Mouse (Mus musculus): ENCODE results near the gene Cd7. TPM values are rescaled to one million over a fixed set of nuclear protein-coding genes. Genes with fewer than 3 reads are reported as not detected.

Gene Cd7
- polyA plus RNA-seq, 1 experiment, result 3.6 TPM

DNA sequence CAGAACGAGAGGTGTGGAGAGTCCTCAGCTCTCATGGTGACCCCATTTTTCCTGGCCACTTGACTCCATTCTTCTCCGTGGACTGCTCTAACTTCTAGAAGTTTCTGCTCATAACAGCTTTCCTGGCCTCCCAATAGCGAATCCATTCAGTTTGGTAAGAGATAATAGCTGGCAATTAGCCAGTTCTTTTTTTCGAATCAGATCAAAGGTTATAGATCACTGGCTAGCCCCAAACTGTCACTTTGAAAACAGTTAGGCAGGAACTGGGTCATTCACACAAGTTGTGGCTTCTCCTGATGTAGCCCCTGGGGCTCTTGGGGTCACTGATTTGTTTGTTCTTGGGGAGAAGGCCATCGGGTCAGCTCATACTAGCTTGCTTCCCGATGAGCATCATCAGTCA, 44.5 kb downstream of the Cd7 start:
- 81% methylated on average over 6 of the region's 6 CpGs for WGBS
- no peaks in the 10 kb centered on the region for H3K4me1 ChIP-seq (ENCODE audit: control insufficient read depth, insufficient read depth, low read length)
- TF ChIP-seq POLR2A (IDR thresholded peaks at IDR 0.05; ENCODE audit: borderline replicate concordance, control insufficient read depth, low read depth, low read length) (no peak), CTCF (IDR thresholded peaks at IDR 0.05; ENCODE audit: control insufficient read depth, insufficient read depth, low read length) (no peak)
- no peak overlapping the region for H3K4me3 ChIP-seq (replicated peaks; ENCODE audit: control insufficient read depth, low read depth, low read length)
- no peak overlapping the region for H3K27ac ChIP-seq (ENCODE audit: control insufficient read depth, insufficient read depth, low read depth, low read length, poor library complexity)

- 86% methylated on average over 5 of the region's 5 CpGs for WGBS
- Histone ChIP-seq H3K27ac (ENCODE audit: control insufficient read depth, insufficient read depth, low read depth, low read length, poor library complexity) (no peak overlapping the region), H3K4me1 (ENCODE audit: control insufficient read depth, insufficient read depth, low read length) (no peaks in the 10 kb centered on the region; the same call in 1 of the 2 replicates), H3K4me3 (replicated peaks; ENCODE audit: control insufficient read depth, low read depth, low read length) (no peak overlapping the region)
- TF ChIP-seq CTCF (IDR thresholded peaks at IDR 0.05; ENCODE audit: control insufficient read depth, insufficient read depth, low read length) (no peak), POLR2A (IDR thresholded peaks at IDR 0.05; ENCODE audit: borderline replicate concordance, control insufficient read depth, low read depth, low read length) (no peak)
Observed at GRCm38 (mm10) chr11:120993586-120993985, 45.6 kb downstream of the Cd7 start.

DNA sequence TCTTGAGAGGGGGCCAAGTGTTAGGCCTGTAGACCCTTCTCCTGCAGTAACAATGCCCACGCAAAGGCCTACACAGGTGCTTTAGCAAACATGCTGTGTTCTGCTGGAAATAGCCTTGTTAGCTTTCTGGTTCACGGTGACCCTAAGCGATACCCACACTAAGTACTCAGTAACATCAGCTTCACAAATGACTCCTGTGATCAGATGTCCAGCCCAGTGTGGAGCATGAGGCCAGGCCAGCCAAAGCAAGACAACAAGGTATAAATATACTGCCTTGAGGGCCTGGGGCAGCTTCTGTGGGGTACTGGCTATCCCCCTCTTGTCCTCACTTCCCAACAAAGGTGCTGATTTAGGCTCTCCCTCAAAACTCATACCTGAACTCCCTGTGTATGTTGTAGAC, 46.1 kb downstream of the Cd7 start:
- no peak overlapping the region for H3K4me3 ChIP-seq (replicated peaks; ENCODE audit: control insufficient read depth, low read depth, low read length)
- TF ChIP-seq POLR2A (IDR thresholded peaks at IDR 0.05; ENCODE audit: borderline replicate concordance, control insufficient read depth, low read depth, low read length) (no peak), CTCF (IDR thresholded peaks at IDR 0.05; ENCODE audit: control insufficient read depth, insufficient read depth, low read length) (no peak)
- H3K4me1 ChIP-seq (ENCODE audit: control insufficient read depth, insufficient read depth, low read length), result no peaks in the 10 kb centered on the region; the same call in 1 of the 2 replicates
- no peak overlapping the region for H3K27ac ChIP-seq (ENCODE audit: control insufficient read depth, insufficient read depth, low read depth, low read length, poor library complexity)
- 98% methylated on average over 3 of the region's 3 CpGs for WGBS

DNA sequence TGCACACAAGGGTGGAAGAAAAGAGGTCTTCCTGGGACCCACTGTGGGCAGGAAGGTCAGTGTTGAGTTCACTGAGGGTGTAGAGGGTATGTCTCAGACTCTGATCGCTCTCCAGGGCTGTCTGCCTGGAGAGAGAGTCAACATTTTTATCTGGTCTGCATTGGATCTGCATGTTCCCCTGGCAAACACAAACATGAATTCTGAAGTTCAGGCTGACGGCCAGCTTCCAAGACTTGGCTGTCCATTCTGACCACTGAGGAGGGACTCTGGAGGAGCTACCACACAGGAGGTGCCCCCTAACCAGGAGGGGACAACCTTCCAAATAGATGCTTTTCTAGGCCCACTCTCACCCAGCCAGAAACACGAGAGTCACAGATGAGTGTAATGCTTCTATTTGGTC, 47.4 kb downstream of the Cd7 start:
- Histone ChIP-seq H3K4me1 (ENCODE audit: control insufficient read depth, insufficient read depth, low read length) (peaks cover 1% of the 10 kb centered on the region; the same call in 1 of the 2 replicates), H3K4me3 (replicated peaks; ENCODE audit: control insufficient read depth, low read depth, low read length) (peak overlapping the region; percentile 61), H3K27ac (ENCODE audit: control insufficient read depth, insufficient read depth, low read depth, low read length, poor library complexity) (0 out of 2 replicates have a peak overlapping the region, but pooled peaks have one; percentile 4)
- 54% methylated on average over 3 of the region's 3 CpGs for WGBS
- TF ChIP-seq POLR2A (IDR thresholded peaks at IDR 0.05; ENCODE audit: borderline replicate concordance, control insufficient read depth, low read depth, low read length) (no peak), CTCF (IDR thresholded peaks at IDR 0.05; ENCODE audit: control insufficient read depth, insufficient read depth, low read length) (no peak)

DNA sequence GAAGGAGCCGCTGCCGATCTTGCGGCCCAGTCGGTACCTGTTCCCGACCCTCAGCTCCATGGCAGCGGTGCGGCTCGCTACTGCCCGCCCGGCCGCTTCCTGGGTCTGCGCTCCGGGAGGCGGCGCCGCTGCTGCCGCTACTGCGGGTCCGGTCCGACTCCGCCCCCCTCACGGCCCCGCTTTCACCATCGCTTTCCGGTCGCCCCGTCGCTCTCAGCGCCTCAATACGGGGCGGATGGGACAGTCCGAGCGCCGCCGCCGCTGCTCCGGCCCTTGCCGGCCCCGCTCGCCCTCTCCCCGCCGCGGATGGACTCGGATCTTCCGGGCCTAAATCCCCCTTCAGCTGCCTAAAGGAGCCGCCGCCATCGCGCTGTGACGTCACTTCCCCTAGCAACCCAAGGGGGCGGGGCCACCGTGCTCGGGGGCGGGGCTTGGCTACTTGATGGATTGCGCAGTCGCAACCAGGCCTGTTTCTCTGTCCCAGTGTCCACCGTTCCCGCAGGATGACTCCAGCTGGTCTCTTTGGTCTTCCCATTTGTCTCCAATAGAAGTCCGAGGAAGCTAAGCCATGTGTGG, 48.2 kb downstream of the Cd7 start, which contains the start of gene Csnk1d:
Csnk1d (minus strand) TSS at position 380 of the 576 bp plus-strand sequence.
- H3K4me1 ChIP-seq (ENCODE audit: control insufficient read depth, insufficient read depth, low read length), result peaks cover 1% of the 10 kb centered on the region; the same call in 1 of the 2 replicates
- peak within 1 kb of the TSS; percentile 88 for H3K4me3 ChIP-seq (replicated peaks; ENCODE audit: control insufficient read depth, low read depth, low read length)
- H3K27ac ChIP-seq (ENCODE audit: control insufficient read depth, insufficient read depth, low read depth, low read length, poor library complexity), result peak within 1 kb of the TSS; percentile 94
- under 1% methylated on average over 59 of the region's 59 CpGs for WGBS
- TF ChIP-seq CTCF (IDR thresholded peaks at IDR 0.05; ENCODE audit: control insufficient read depth, insufficient read depth, low read length) (no peak), POLR2A (IDR thresholded peaks at IDR 0.05; ENCODE audit: borderline replicate concordance, control insufficient read depth, low read depth, low read length) (0 out of 2 replicates have a peak, but pooled peaks have one; percentile 53)

DNA sequence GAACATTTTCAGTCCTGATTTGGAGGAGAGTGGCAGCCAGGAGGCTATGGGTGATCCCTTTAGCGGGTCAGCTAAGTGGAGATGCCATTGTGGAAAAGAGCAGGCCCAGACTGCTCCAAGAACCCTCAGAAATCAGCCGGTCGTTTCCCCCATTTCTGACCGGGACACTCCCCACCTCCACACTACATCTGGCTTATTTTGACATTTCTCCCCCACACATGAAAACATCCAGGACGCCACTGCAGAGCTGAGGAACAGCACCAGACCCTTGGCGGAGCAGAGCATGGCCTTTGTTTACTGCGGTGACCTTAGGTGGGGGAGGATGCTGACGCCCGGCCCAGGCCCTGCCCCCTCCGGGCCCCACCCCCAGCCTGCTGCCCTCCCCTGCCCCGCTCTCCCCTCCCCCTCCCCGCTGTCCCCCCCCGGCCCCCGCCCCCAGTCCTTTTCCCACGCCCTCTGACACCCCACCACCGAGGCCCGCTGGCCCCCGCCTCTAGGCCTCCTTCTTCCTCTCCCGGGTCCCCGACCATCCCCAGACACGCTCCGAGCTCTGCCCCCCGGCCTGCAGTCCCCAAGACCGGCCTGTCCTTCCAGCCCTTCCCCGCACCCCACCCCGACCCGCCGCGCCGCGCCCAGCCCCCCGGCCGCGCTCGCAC, 49.0 kb downstream of the Cd7 start:
- WGBS, result under 1% methylated on average over 25 of the region's 35 CpGs
- H3K4me1 ChIP-seq (ENCODE audit: control insufficient read depth, insufficient read depth, low read length), result peaks cover 1% of the 10 kb centered on the region; the same call in 1 of the 2 replicates
- peak overlapping the region; percentile 88 for H3K4me3 ChIP-seq (replicated peaks; ENCODE audit: control insufficient read depth, low read depth, low read length)
- H3K27ac ChIP-seq (ENCODE audit: control insufficient read depth, insufficient read depth, low read depth, low read length, poor library complexity), result peak overlapping the region; percentile 94
- TF ChIP-seq CTCF (IDR thresholded peaks at IDR 0.05; ENCODE audit: control insufficient read depth, insufficient read depth, low read length), result no peak
- no peak for TF ChIP-seq POLR2A (IDR thresholded peaks at IDR 0.05; ENCODE audit: borderline replicate concordance, control insufficient read depth, low read depth, low read length)

GRCm38 (mm10) chr11:120989523-120989922, 49.7 kb downstream of the Cd7 start:
- WGBS, result 5% methylated on average over 1 of the region's 1 CpGs

GRCm38 (mm10) chr11:120988410-120988809, 50.8 kb downstream of the Cd7 start:
- TF ChIP-seq CTCF (IDR thresholded peaks at IDR 0.05; ENCODE audit: control insufficient read depth, insufficient read depth, low read length) (no peak), POLR2A (IDR thresholded peaks at IDR 0.05; ENCODE audit: borderline replicate concordance, control insufficient read depth, low read depth, low read length) (no peak)
- no peak overlapping the region for H3K27ac ChIP-seq (ENCODE audit: control insufficient read depth, insufficient read depth, low read depth, low read length, poor library complexity)

More at GRCm38 (mm10) chr11:120989523-120989922, 49.7 kb downstream of the Cd7 start:
- peaks cover 1% of the 10 kb centered on the region; the same call in 1 of the 2 replicates for H3K4me1 ChIP-seq (ENCODE audit: control insufficient read depth, insufficient read depth, low read length)
- peak overlapping the region; percentile 88 for H3K4me3 ChIP-seq (replicated peaks; ENCODE audit: control insufficient read depth, low read depth, low read length)
- no peak for TF ChIP-seq POLR2A (IDR thresholded peaks at IDR 0.05; ENCODE audit: borderline replicate concordance, control insufficient read depth, low read depth, low read length)
- TF ChIP-seq CTCF (IDR thresholded peaks at IDR 0.05; ENCODE audit: control insufficient read depth, insufficient read depth, low read length), result no peak
- no peak overlapping the region; the same call in 1 of the 2 replicates for H3K27ac ChIP-seq (ENCODE audit: control insufficient read depth, insufficient read depth, low read depth, low read length, poor library complexity)

More at GRCm38 (mm10) chr11:120988410-120988809, 50.8 kb downstream of the Cd7 start:
- Histone ChIP-seq H3K4me1 (ENCODE audit: control insufficient read depth, insufficient read depth, low read length) (peaks cover 1% of the 10 kb centered on the region; the same call in 1 of the 2 replicates), H3K4me3 (replicated peaks; ENCODE audit: control insufficient read depth, low read depth, low read length) (no peak overlapping the region)
- WGBS, result 56% methylated on average over 4 of the region's 4 CpGs

All from bone marrow, adult 2 months (tissue).